Mouse (Mus musculus): ENCODE measurements around the gene Tmem14a. TPM values are rescaled to one million over a fixed set of nuclear protein-coding genes. Genes with fewer than 3 reads are reported as not detected.
A peak's percentile ranks its signal among the peaks of the same experiment; 100 is the strongest.
"Not testable (repeated sequence)": the region's sequence is repeated elsewhere in the genome, so short reads cannot be mapped to it uniquely, and the experiment has no call there.

Tmem14a gene
- 19.3 and 20.4 TPM in 2 replicates for polyA plus RNA-seq (2014; fragmentation: Nextera tagmentation; extraction: Ambion mirVana)

DNA sequence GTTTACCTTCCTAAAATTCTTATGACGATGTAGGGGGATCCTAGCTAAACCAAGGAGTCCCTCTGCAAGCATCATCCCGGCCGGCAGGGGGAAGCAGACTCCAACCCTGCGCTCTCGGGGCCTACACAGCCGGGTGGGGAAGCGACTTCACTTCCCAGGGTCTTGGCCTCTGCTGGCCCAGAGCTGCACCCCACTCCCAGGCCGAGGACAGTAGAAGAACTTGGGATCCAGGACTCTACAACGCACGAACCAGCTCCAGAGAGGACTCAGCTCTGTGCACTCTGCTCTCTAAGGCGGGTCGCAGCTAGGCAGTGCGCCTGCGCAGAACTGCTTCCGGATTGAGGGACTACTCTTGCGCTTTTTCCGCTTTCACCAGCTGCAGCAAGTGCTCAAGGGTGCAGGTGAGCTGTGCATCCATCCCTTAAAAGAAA, at the start of gene Tmem14a:
Gene Tmem14a, plus strand, starts transcription at position 87 of the 431 bp plus-strand sequence.
- Histone ChIP-seq H3K9ac (replicated peaks; ENCODE audit: low read depth, low read length) (peak within 1 kb of the TSS; percentile 76), H3K4me3 (ENCODE audit: low read depth, low read length) (peak within 1 kb of the TSS; percentile 44), H3K9me3 (ENCODE audit: control insufficient read depth, low read length) (no peaks in the 10 kb centered on the region), H3K4me1 (ENCODE audit: control insufficient read depth, insufficient read depth, low read length) (peaks cover 5% of the 10 kb centered on the region; the same call in 1 of the 2 replicates), H3K36me3 (ENCODE audit: control insufficient read depth, insufficient read depth, low read length) (no peaks in the 10 kb centered on the region), H3K27me3 (ENCODE audit: control insufficient read depth, insufficient read depth, low read length) (no peaks in the 10 kb centered on the region), H3K4me2 (ENCODE audit: low read depth, low read length) (peak within 1 kb of the TSS; percentile 69), H3K27ac (ENCODE audit: low read depth, low read length) (no peak within 1 kb of the TSS; the same call in 1 of the 2 replicates)
- under 1% methylated on average over 17 of the region's 17 CpGs for WGBS
- peak; percentile 98 for ATAC-seq (ENCODE audit: low read depth)

DNA sequence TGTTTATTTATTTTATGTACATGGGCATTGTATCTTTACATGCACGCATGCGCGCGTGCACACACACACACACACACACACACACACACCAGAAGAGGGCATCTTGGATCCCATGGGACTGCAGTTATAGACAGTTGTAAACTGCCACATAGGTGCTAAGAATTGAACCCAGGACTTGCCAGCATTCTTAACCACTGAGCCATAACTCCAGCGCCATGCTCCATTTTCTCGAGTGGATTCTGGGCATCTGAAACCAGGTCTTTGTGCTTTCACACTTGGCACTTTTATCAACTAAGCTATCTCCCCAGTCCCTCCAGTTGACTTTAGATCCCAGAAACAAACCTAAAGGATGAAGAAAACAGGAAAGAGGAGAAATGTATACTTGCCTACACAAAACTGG, 33.2 kb upstream of the Tmem14a start:
- H3K4me3 ChIP-seq (ENCODE audit: low read depth, low read length) = no peak overlapping the region
- H3K27me3 ChIP-seq (ENCODE audit: control insufficient read depth, insufficient read depth, low read length) = no peaks in the 10 kb centered on the region
- H3K36me3 ChIP-seq (ENCODE audit: control insufficient read depth, insufficient read depth, low read length) = no peaks in the 10 kb centered on the region
- no peak overlapping the region for H3K27ac ChIP-seq (ENCODE audit: low read depth, low read length)
- 97% methylated on average over 6 of the region's 6 CpGs for WGBS
- H3K4me1 ChIP-seq (ENCODE audit: control insufficient read depth, insufficient read depth, low read length) = no peaks in the 10 kb centered on the region
- no peak for ATAC-seq (ENCODE audit: low read depth)
- no peak overlapping the region for H3K9ac ChIP-seq (replicated peaks; ENCODE audit: low read depth, low read length)
- no peak overlapping the region for H3K4me2 ChIP-seq (ENCODE audit: low read depth, low read length)
- no peaks in the 10 kb centered on the region for H3K9me3 ChIP-seq (ENCODE audit: control insufficient read depth, low read length)

DNA sequence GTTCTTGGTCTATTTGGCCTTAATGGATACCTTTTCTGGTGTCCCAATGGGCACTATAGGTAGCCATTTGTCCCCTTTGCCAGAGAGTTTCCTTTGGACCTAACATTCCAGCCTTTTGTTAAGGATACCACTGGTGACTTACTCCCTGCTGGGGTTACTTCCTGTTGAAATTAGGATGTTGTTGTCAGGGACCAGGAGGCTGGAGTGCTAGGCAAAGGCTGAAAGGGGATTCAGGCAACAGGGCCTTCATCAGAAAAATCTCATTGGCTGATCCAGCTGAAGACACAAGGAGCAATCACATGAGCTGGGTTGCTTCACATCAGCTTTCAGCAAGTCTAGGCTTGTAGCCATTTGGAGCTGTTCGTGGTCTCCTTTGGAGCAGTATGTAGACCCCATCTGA, 12.1 kb upstream of the Tmem14a start:
- no peak overlapping the region for H3K27ac ChIP-seq (ENCODE audit: low read depth, low read length)
- H3K4me2 ChIP-seq (ENCODE audit: low read depth, low read length) = no peak overlapping the region
- no peak overlapping the region for H3K9ac ChIP-seq (replicated peaks; ENCODE audit: low read depth, low read length)
- H3K9me3 ChIP-seq (ENCODE audit: control insufficient read depth, low read length) = no peaks in the 10 kb centered on the region
- no peak for ATAC-seq (ENCODE audit: low read depth)
- H3K36me3 ChIP-seq (ENCODE audit: control insufficient read depth, insufficient read depth, low read length) = no peaks in the 10 kb centered on the region
- WGBS = 89% methylated on average over 1 of the region's 1 CpGs
- H3K27me3 ChIP-seq (ENCODE audit: control insufficient read depth, insufficient read depth, low read length) = no peaks in the 10 kb centered on the region
- H3K4me1 ChIP-seq (ENCODE audit: control insufficient read depth, insufficient read depth, low read length) = no peaks in the 10 kb centered on the region
- no peak overlapping the region for H3K4me3 ChIP-seq (ENCODE audit: low read depth, low read length)

DNA sequence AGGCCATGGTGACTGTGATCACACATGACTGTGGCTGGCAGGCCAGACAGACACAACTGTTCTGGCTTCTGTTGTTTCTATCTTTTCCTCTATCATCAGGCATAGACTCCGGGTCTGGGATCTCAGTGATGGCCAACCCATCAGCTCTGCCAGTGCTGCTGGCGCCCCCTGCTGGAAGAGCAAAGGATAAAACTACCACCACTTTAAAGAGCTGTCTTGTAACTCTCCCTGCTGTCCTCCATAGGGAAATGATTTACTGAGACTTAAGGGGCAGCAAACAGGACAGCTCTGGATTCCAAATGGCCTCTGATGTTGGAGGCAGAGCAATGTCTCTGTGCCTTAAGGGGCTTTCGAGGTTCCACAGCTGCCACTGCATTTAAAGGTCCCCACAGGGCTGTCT, 4.8 kb upstream of the Tmem14a start:
- not testable (repeated sequence) for H3K36me3 ChIP-seq (ENCODE audit: control insufficient read depth, insufficient read depth, low read length); H3K27ac ChIP-seq (ENCODE audit: low read depth, low read length); H3K27me3 ChIP-seq (ENCODE audit: control insufficient read depth, insufficient read depth, low read length); H3K4me1 ChIP-seq (ENCODE audit: control insufficient read depth, insufficient read depth, low read length); H3K9me3 ChIP-seq (ENCODE audit: control insufficient read depth, low read length); H3K4me2 ChIP-seq (ENCODE audit: low read depth, low read length); H3K9ac ChIP-seq (replicated peaks; ENCODE audit: low read depth, low read length); H3K4me3 ChIP-seq (ENCODE audit: low read depth, low read length); ATAC-seq (ENCODE audit: low read depth)
- 23% methylated on average over 3 of the region's 3 CpGs for WGBS

DNA sequence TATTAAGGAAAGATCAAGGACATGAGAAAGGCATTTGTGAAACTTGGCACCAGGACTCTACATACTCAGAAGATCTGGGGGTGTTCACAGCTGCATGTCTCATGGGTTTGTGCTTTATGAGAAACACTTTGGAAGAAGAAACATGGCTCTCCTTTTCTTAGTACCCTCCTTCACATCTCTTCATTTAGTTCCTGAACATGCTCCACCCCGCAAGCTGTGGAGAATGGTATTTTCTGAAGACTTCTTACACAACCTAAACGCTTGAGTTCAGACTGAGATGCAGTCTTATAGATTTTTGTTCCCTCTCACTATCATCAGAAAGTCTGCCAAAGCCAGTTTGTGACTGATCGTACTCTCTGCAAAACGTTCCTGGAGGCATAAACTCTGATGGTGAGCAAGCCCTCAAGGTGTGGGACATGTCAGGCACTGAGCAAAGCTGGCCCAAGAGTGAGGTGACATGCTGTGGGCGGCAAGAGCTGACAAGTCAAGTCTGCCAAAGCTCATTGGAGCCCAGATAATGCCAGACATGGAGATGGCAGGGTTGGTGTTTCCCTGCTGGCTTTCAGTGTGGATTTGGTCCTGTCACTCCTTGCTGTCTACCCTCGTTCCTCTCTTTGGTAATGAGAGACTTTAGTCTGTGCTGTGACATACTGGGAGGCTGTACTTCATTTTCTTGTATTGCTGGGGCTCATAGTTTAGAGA, 4.2 kb upstream of the Tmem14a start:
- WGBS = 79% methylated on average over 6 of the region's 6 CpGs

DNA sequence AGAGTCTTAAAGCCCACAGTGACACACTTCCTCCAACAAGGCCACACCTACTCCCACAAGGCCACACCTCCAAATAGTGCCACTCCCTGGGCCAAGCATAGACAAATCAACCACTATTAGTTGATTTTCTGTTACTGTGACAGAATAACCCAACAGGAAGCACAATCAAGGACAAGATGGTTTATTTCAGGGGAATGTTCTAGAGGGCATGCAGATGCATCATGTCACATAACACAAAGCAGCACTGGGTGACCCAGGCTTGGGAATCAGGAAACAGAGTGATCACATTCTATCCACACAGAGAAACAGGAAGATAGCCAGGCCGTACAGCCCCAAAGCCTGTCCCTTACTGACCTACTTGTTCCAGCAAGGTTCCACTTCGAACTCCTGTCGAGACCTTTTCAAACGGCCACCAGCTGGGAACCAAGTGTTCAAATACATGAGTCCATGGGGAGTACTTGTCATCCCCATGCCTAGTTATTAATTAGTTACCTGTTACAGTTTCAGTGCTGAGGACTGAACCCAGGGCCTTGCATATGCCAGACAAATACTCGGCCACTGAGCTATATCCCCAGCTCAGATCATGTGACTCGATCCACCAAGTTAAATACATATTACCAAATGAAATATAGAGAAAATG, 9.5 kb downstream of the Tmem14a start:
- Histone ChIP-seq H3K4me2 (ENCODE audit: low read depth, low read length) (no peak overlapping the region), H3K27me3 (ENCODE audit: control insufficient read depth, insufficient read depth, low read length) (no peaks in the 10 kb centered on the region), H3K27ac (ENCODE audit: low read depth, low read length) (no peak overlapping the region), H3K9ac (replicated peaks; ENCODE audit: low read depth, low read length) (no peak overlapping the region), H3K4me3 (ENCODE audit: low read depth, low read length) (no peak overlapping the region), H3K36me3 (ENCODE audit: control insufficient read depth, insufficient read depth, low read length) (no peaks in the 10 kb centered on the region), H3K9me3 (ENCODE audit: control insufficient read depth, low read length) (no peaks in the 10 kb centered on the region), H3K4me1 (ENCODE audit: control insufficient read depth, insufficient read depth, low read length) (no peaks in the 10 kb centered on the region)
- no peak for ATAC-seq (ENCODE audit: low read depth)
- 90% methylated on average over 6 of the region's 6 CpGs for WGBS

More for the DNA sequence above, 4.2 kb upstream of the Tmem14a start:
- H3K4me1 ChIP-seq (ENCODE audit: control insufficient read depth, insufficient read depth, low read length); H3K36me3 ChIP-seq (ENCODE audit: control insufficient read depth, insufficient read depth, low read length); H3K9ac ChIP-seq (replicated peaks; ENCODE audit: low read depth, low read length); H3K9me3 ChIP-seq (ENCODE audit: control insufficient read depth, low read length); H3K27me3 ChIP-seq (ENCODE audit: control insufficient read depth, insufficient read depth, low read length); H3K27ac ChIP-seq (ENCODE audit: low read depth, low read length); H3K4me2 ChIP-seq (ENCODE audit: low read depth, low read length); H3K4me3 ChIP-seq (ENCODE audit: low read depth, low read length); ATAC-seq (ENCODE audit: low read depth): not testable (repeated sequence)

DNA sequence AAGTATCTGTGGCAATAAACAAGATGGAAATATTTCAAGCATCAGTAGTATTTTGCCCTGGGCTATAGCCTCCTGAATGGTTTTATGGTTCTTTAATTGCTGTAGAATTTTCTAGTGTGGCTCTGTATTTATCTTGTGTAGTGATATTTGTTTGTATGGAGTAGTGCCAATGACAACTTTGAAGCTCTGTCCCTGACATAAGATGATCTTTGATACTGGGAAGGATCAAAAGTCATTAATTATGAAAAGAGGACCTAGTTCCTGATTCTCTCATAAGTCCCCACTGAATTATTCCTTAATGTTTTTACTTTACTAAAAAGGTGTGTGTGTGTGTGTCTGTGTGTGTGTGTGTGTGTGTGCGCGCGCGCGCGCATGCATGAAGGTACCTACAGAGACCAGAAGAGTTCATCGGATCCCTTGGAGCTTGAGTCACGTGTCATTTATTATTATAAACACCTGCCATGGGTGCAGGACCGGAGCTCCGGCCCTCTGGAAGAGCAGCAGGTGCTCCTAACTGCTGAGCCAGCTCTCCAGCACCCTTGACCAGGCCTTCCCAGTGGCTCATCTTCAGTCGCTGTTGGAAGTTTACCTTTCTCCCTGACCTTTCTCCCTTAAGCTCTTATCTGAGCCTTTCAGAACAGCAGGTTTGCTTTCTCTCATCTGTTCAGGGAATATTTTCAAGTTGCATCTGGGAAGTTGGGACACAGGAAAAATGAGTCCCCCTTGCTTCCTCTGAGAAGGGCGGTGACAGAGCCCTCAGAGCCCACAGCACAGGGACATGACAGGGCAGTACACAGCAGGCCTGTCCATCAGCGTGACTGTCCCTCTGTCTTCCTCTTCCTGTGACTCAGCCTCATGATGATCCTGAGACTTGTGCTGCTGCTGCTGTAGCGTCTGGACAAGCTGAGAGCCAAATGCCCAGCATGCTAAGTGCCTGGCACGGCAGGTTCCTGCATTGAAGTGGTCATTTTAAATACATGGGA, 10.7 kb downstream of the Tmem14a start:
- H3K27ac ChIP-seq (ENCODE audit: low read depth, low read length); H3K4me3 ChIP-seq (ENCODE audit: low read depth, low read length); ATAC-seq (ENCODE audit: low read depth); H3K4me2 ChIP-seq (ENCODE audit: low read depth, low read length); H3K27me3 ChIP-seq (ENCODE audit: control insufficient read depth, insufficient read depth, low read length); H3K36me3 ChIP-seq (ENCODE audit: control insufficient read depth, insufficient read depth, low read length); H3K9me3 ChIP-seq (ENCODE audit: control insufficient read depth, low read length); H3K4me1 ChIP-seq (ENCODE audit: control insufficient read depth, insufficient read depth, low read length); H3K9ac ChIP-seq (replicated peaks; ENCODE audit: low read depth, low read length): not testable (repeated sequence)
- 79% methylated on average over 15 of the region's 15 CpGs for WGBS

DNA sequence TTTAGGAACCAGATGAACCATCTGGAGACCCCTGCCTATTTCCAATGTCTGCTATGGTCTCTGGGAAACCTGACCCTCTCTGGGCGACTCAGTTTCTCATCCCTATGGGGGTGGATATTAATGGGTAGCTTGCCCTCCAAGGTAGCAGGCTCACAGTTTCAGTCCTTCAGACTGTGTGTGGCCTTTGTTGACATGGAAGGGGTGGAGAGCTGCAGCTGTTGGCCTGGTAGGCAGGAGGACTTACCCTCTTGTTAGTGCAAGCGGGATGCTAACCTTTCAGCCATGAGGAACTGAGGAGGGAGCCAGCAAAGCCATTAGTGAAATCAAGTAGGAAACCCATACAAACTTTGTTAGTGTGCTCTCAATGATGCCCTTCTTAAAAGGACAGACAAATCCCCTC, 12.0 kb downstream of the Tmem14a start:
- no peaks in the 10 kb centered on the region for H3K4me1 ChIP-seq (ENCODE audit: control insufficient read depth, insufficient read depth, low read length)
- H3K27me3 ChIP-seq (ENCODE audit: control insufficient read depth, insufficient read depth, low read length) = no peaks in the 10 kb centered on the region
- WGBS = 85% methylated on average over 2 of the region's 2 CpGs
- no peak overlapping the region for H3K4me2 ChIP-seq (ENCODE audit: low read depth, low read length)
- no peak for ATAC-seq (ENCODE audit: low read depth)
- H3K9ac ChIP-seq (replicated peaks; ENCODE audit: low read depth, low read length) = no peak overlapping the region
- no peak overlapping the region for H3K4me3 ChIP-seq (ENCODE audit: low read depth, low read length)
- no peaks in the 10 kb centered on the region for H3K36me3 ChIP-seq (ENCODE audit: control insufficient read depth, insufficient read depth, low read length)
- no peaks in the 10 kb centered on the region for H3K9me3 ChIP-seq (ENCODE audit: control insufficient read depth, low read length)
- no peak overlapping the region for H3K27ac ChIP-seq (ENCODE audit: low read depth, low read length)
